Mouse (Mus musculus): ENCODE results near the gene Hoxd8. TPM values are rescaled to one million over a fixed set of nuclear protein-coding genes. Genes with fewer than 3 reads are reported as not detected.

Gene Hoxd8
- total and polyA plus RNA-seq, 2 experiments, result 0.06 TPM; not detected in 1

- no peaks in the 10 kb centered on the region for H3K36me3 ChIP-seq (ENCODE audit: control insufficient read depth, insufficient read depth, low read length)
- H3K4me1 ChIP-seq (ENCODE audit: control insufficient read depth, insufficient read depth, low read length), result no peaks in the 10 kb centered on the region
- DNase-seq (ENCODE audit: extremely low read depth, low read depth, low spot score), result no peak
- no peaks in the 10 kb centered on the region for H3K79me2 ChIP-seq (ENCODE audit: control insufficient read depth, insufficient read depth, low read length)
- peaks cover 37% of the 10 kb centered on the region for H3K27me3 ChIP-seq (ENCODE audit: control insufficient read depth, insufficient read depth, low read length)
- no peak overlapping the region for H3K4me3 ChIP-seq (ENCODE audit: insufficient read depth, low read depth, low read length)
- H3K27ac ChIP-seq (replicated peaks; ENCODE audit: insufficient read depth, low read depth, low read length), result no peak overlapping the region
- no peak for TF ChIP-seq CTCF (IDR thresholded peaks at IDR 0.05; ENCODE audit: low read depth, low read length)
- no peak for TF ChIP-seq POLR2A (IDR thresholded peaks at IDR 0.05; ENCODE audit: extremely low read depth, insufficient read depth, low read length)
- 55% methylated on average over 1 of the region's 1 CpGs for WGBS
- H3K9ac ChIP-seq (ENCODE audit: low read depth, low read length), result no peak overlapping the region
These were observed 47.4 kb downstream of the Hoxd8 start for GRCm38 (mm10) chr2:74751861-74752260.

- Histone ChIP-seq H3K36me3 (ENCODE audit: control insufficient read depth, insufficient read depth, low read length) (no peaks in the 10 kb centered on the region), H3K4me3 (ENCODE audit: insufficient read depth, low read depth, low read length) (no peak overlapping the region), H3K27ac (replicated peaks; ENCODE audit: insufficient read depth, low read depth, low read length) (no peak overlapping the region), H3K4me1 (ENCODE audit: control insufficient read depth, insufficient read depth, low read length) (no peaks in the 10 kb centered on the region), H3K79me2 (ENCODE audit: control insufficient read depth, insufficient read depth, low read length) (no peaks in the 10 kb centered on the region), H3K27me3 (ENCODE audit: control insufficient read depth, insufficient read depth, low read length) (peaks cover 36% of the 10 kb centered on the region), H3K9ac (ENCODE audit: low read depth, low read length) (no peak overlapping the region)
- 3% methylated on average over 45 of the region's 45 CpGs for WGBS
- DNase-seq (ENCODE audit: extremely low read depth, low read depth, low spot score), result no peak
- TF ChIP-seq CTCF (IDR thresholded peaks at IDR 0.05; ENCODE audit: low read depth, low read length), result no peak
- TF ChIP-seq POLR2A (IDR thresholded peaks at IDR 0.05; ENCODE audit: extremely low read depth, insufficient read depth, low read length), result no peak
These were observed 48.2 kb downstream of the Hoxd8 start for GRCm38 (mm10) chr2:74752431-74753174.

GRCm38 (mm10) chr2:74753175-74753523 lies 48.7 kb downstream of the Hoxd8 start:
- Histone ChIP-seq H3K36me3 (ENCODE audit: control insufficient read depth, insufficient read depth, low read length) (no peaks in the 10 kb centered on the region), H3K27ac (replicated peaks; ENCODE audit: insufficient read depth, low read depth, low read length) (no peak overlapping the region), H3K9ac (ENCODE audit: low read depth, low read length) (no peak overlapping the region), H3K4me3 (ENCODE audit: insufficient read depth, low read depth, low read length) (no peak overlapping the region), H3K79me2 (ENCODE audit: control insufficient read depth, insufficient read depth, low read length) (no peaks in the 10 kb centered on the region), H3K4me1 (ENCODE audit: control insufficient read depth, insufficient read depth, low read length) (no peaks in the 10 kb centered on the region), H3K27me3 (ENCODE audit: control insufficient read depth, insufficient read depth, low read length) (peaks cover 36% of the 10 kb centered on the region)
- TF ChIP-seq CTCF (IDR thresholded peaks at IDR 0.05; ENCODE audit: low read depth, low read length) (no peak), POLR2A (IDR thresholded peaks at IDR 0.05; ENCODE audit: extremely low read depth, insufficient read depth, low read length) (no peak)
- 3% methylated on average over 25 of the region's 25 CpGs for WGBS
- no peak for DNase-seq (ENCODE audit: extremely low read depth, low read depth, low spot score)

GRCm38 (mm10) chr2:74753711-74754110 lies 49.3 kb downstream of the Hoxd8 start:
- H3K9ac ChIP-seq (ENCODE audit: low read depth, low read length), result no peak overlapping the region
- H3K4me3 ChIP-seq (ENCODE audit: insufficient read depth, low read depth, low read length), result no peak overlapping the region
- 22% methylated on average over 5 of the region's 5 CpGs for WGBS
- no peak overlapping the region for H3K27ac ChIP-seq (replicated peaks; ENCODE audit: insufficient read depth, low read depth, low read length)
- no peaks in the 10 kb centered on the region for H3K4me1 ChIP-seq (ENCODE audit: control insufficient read depth, insufficient read depth, low read length)
- H3K36me3 ChIP-seq (ENCODE audit: control insufficient read depth, insufficient read depth, low read length), result no peaks in the 10 kb centered on the region
- H3K27me3 ChIP-seq (ENCODE audit: control insufficient read depth, insufficient read depth, low read length), result peaks cover 36% of the 10 kb centered on the region
- no peak for TF ChIP-seq POLR2A (IDR thresholded peaks at IDR 0.05; ENCODE audit: extremely low read depth, insufficient read depth, low read length)
- no peak for TF ChIP-seq CTCF (IDR thresholded peaks at IDR 0.05; ENCODE audit: low read depth, low read length)
- H3K79me2 ChIP-seq (ENCODE audit: control insufficient read depth, insufficient read depth, low read length), result no peaks in the 10 kb centered on the region
- DNase-seq (ENCODE audit: extremely low read depth, low read depth, low spot score), result no peak

Other genes starting within 250 kb of the Hoxd8 start
- 6.4 and 8.3 TPM in 2 replicates for gene Lnpk, start 125.2 kb upstream of the Hoxd8 start, total RNA-seq (2014; rRNA removed)
- 1.8 and 1.9 TPM in 2 replicates for gene Lnpk, start 125.2 kb upstream of the Hoxd8 start, polyA plus RNA-seq (2012; rRNA removed)
- gene Evx2, start 45.1 kb upstream of the Hoxd8 start, total RNA-seq (2014; rRNA removed), result not detected in 2 replicates
- gene Evx2, start 45.1 kb upstream of the Hoxd8 start, polyA plus RNA-seq (2012; rRNA removed), result not detected in 2 replicates
- not detected in 2 replicates for gene Hoxd13, start 36.3 kb upstream of the Hoxd8 start, total RNA-seq (2014; rRNA removed)
- not detected in 2 replicates for gene Hoxd13, start 36.3 kb upstream of the Hoxd8 start, polyA plus RNA-seq (2012; rRNA removed)
- not detected in 2 replicates for gene Hoxd12, start 29.6 kb upstream of the Hoxd8 start, total RNA-seq (2014; rRNA removed)
- not detected in 2 replicates for gene Hoxd12, start 29.6 kb upstream of the Hoxd8 start, polyA plus RNA-seq (2012; rRNA removed)
- gene Hoxd11, start 25.1 kb upstream of the Hoxd8 start, total RNA-seq (2014; rRNA removed), result not detected in 2 replicates
- not detected in 2 replicates for gene Hoxd11, start 25.1 kb upstream of the Hoxd8 start, polyA plus RNA-seq (2012; rRNA removed)
- gene Hoxd10, start 12.7 kb upstream of the Hoxd8 start, total RNA-seq (2014; rRNA removed), result not detected in 2 replicates
- not detected in 2 replicates for gene Hoxd10, start 12.7 kb upstream of the Hoxd8 start, polyA plus RNA-seq (2012; rRNA removed)
- gene Hoxd9, start 6.9 kb upstream of the Hoxd8 start, total RNA-seq (2014; rRNA removed), result not detected in 2 replicates
- not detected in 2 replicates for gene Hoxd9, start 6.9 kb upstream of the Hoxd8 start, polyA plus RNA-seq (2012; rRNA removed)
- gene Hoxd3, start 7.3 kb downstream of the Hoxd8 start, total RNA-seq (2014; rRNA removed), result not detected in 2 replicates
- gene Hoxd3, start 7.3 kb downstream of the Hoxd8 start, polyA plus RNA-seq (2012; rRNA removed), result not detected in 2 replicates
- gene Hoxd4, start 7.3 kb downstream of the Hoxd8 start, total RNA-seq (2014; rRNA removed), result 0.09 and 0.13 TPM in 2 replicates
- 0.05 TPM in 1 of 2 replicates, not detected in the other for gene Hoxd4, start 7.3 kb downstream of the Hoxd8 start, polyA plus RNA-seq (2012; rRNA removed)
- not detected in 2 replicates for gene Gm28230, start 22.1 kb downstream of the Hoxd8 start, total RNA-seq (2014; rRNA removed)
- not detected in 2 replicates for gene Gm28230, start 22.1 kb downstream of the Hoxd8 start, polyA plus RNA-seq (2012; rRNA removed)
- gene Hoxd1, start 58.4 kb downstream of the Hoxd8 start, total RNA-seq (2014; rRNA removed), result not detected in 2 replicates
- gene Hoxd1, start 58.4 kb downstream of the Hoxd8 start, polyA plus RNA-seq (2012; rRNA removed), result not detected in 2 replicates
- gene Mtx2, start 121.2 kb downstream of the Hoxd8 start, total RNA-seq (2014; rRNA removed), result 51.7 and 66.2 TPM in 2 replicates
- gene Mtx2, start 121.2 kb downstream of the Hoxd8 start, polyA plus RNA-seq (2012; rRNA removed), result 43.0 and 52.1 TPM in 2 replicates

All from liver, adult 2 months (tissue).